Mouse (Mus musculus) left cerebral cortex, adult 18-20 months (tissue): ENCODE data around the gene Dhx58. TPM values are rescaled to one million over a fixed set of nuclear protein-coding genes. Genes with fewer than 3 reads are reported as not detected.

Source experiments
- DNase-seq, 2 experiments: peaks; one replicate each; pipeline ENCODE4 v3.0.0; 2021 to 2022; ENCODE audit warnings: low spot score in 2 of 2, mixed read lengths in 1 of 2
- long read RNA-seq, 2 experiments: library from polyadenylated mRNA; stranded (forward); transcript quantifications; one replicate each; pipeline ENCODE4 v2.0.0; 2021
- total RNA-seq, 2 experiments: library from RNA; stranded (reverse); gene quantifications; 2 replicates each; pipeline ENCODE4 v1.2.3; 2021

Gene Dhx58
- total RNA-seq: 1 to 10 TPM; 1.8 to 2.4 TPM
- long read RNA-seq, experiment 1: 0 reads
- long read RNA-seq, experiment 2, partial matches to known transcripts: 1 of 1 reads
- long read RNA-seq, experiment 2, other reads (novel, unspliced or antisense): 0 of 1 reads

DNA sequence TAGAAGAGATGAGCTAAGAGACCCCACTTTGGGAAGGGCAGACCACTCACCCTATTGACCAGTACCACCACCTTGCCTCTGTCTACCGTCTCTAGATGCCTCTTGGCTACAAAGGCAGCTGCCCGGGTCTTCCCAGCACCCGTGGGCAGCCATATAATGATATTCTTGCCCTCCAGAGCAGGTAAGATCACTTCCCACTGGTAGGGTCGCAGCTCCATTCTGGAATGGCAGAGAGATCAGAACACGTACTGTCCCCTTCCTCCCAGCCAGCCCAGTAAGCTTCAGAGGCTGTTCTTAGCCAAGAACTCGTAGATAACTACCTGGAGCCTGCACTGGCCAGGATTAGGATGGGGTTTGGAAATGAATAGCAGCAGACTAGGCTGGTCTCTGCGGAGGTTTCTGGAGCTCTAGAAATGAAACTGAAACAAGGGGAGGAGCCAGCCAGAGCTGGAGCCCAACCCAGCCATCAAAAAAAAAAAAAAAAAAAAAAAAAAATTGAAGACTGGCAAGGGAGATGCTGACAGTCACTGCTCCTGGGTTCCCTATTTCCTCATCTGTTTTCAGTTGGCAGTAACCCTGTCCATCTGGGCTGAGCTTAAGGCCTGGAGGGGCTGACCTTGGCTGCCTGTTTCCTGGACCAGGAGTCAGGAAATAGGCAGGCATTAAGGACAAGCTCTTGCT, at the start of gene Dhx58:
Gene Dhx58 (minus strand): TSS at position 421 of the 681 bp plus-strand sequence.
- no peak for DNase-seq

DNA sequence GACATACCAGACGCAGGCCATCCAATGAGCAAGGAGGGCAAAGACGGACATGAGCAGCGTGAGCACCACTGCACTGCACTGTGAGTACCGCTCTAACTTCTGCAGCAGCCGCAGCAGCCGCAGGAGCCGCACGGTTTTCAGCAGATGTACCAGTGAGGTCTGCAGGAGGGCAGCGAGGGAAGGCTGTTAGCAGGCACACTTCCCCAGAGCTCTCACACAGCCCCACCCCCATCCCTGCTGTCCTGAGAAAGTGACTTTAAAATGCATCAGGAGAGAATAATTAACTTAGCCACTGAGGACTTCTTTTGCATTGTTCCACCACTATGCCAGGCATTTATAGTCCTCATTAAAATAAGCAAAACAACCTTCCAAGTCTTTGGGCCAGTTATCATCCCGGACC, 48.2 kb upstream of the Dhx58 start:
- DNase-seq: peak in 1 of 2 experiments; percentile 37

GRCm38 (mm10) chr11:100750127-100750526, 46.1 kb upstream of the Dhx58 start:
- DNase-seq: no peak

GRCm38 (mm10) chr11:100749469-100749868, 45.4 kb upstream of the Dhx58 start:
- DNase-seq: peak; percentile 71 to 80

GRCm38 (mm10) chr11:100748620-100749019, 44.5 kb upstream of the Dhx58 start:
- peak in 1 of 2 experiments; percentile 45 for DNase-seq

DNA sequence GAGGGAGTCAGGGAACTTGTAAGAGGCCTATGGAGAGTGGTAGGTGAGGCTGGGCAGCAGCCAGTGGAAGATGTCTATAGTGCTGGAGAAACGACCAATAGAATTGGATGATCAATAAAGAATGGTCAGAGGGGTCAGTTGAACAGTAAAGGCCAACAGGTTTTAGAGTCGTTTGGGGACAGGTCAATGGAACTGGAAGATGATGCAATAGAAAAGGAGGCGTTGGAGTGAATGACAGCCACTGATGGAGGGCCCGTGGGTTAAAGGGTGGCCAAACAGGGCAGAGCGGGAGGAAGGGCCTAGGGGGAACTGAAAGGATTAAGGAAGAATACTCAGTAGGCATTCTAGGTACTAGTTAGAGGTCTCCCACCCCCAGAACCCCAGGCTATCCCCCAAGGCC, 43.0 kb upstream of the Dhx58 start:
- no peak for DNase-seq

GRCm38 (mm10) chr11:100746546-100746945, 42.5 kb upstream of the Dhx58 start:
- DNase-seq: no peak

GRCm38 (mm10) chr11:100745085-100745484, 41.0 kb upstream of the Dhx58 start:
- DNase-seq: peak; percentile 61 to 64

- DNase-seq: no peak
Measured at GRCm38 (mm10) chr11:100741348-100741747, 37.3 kb upstream of the Dhx58 start.

DNA sequence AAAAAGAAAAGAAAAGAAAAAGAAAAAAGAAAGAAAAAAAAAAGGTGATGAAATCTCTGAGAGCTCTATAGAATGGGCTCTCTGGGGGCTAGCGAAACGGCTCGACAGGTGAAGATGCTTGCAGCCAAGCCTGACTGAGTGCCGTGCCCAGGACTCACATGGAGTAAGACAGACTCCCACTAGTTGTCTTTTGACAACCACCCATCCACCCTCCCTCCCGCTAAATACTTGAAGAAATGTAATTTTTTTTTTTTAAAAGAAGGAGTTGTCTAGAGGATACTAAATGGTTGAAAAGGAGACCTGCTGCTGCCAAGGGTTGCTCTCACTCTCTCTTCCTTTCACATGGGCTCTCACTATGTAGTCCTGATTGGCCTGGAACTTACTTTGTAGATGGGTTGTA, 34.7 kb upstream of the Dhx58 start:
- no peak for DNase-seq

DNA sequence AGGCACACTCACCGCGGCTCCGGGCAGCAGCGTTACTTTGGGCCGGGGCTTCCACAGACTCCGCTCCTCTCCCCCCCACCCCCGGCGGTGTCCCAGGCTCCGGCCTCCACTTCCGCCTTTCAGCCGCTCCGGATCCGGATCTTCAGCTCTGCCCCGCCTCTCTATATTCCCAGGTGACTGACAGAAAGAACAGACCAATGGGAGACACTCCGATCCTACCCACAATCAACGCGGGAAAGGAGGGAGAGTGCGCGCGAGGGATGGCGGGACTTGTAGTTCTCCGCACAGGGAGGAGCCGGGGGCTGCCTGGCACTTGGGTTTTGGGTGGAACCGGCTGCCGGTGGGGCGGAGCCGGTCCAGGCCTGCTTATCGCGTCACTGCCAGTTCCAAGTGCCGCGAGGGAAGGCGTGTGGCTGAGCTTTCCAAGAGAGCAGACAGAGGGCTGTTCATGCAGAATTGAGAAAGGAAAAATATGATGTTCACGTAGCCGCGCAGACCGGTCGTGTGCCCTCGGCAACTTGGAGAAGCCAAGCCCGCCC, 34.1 kb upstream of the Dhx58 start, which contains the start of gene Rab5c:
Gene Rab5c (minus strand): TSS at position 150 of the 539 bp plus-strand sequence.
- peak; percentile 99 for DNase-seq

GRCm38 (mm10) chr11:100737105-100737733, 33.1 kb upstream of the Dhx58 start:
- DNase-seq: no peak

DNA sequence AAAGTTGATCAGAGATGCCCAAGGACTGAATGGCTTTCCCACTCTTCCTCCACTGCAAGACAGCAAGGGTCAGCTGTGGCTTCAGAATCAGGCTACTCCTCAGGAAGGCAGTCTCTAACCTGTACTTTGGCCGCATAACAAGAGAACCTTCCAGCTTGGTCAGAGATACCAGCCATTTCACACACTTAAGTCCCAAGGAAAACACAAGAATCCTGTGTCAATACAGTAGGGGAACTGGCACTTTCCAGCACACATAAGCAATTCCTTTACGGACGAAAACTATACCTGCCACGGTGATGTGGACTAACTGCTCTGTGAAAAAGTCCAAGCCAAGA, 32.6 kb upstream of the Dhx58 start:
- no peak for DNase-seq

GRCm38 (mm10) chr11:100735954-100736745, 32.1 kb upstream of the Dhx58 start:
- no peak for DNase-seq

GRCm38 (mm10) chr11:100735134-100735865, 31.2 kb upstream of the Dhx58 start:
- no peak for DNase-seq

DNA sequence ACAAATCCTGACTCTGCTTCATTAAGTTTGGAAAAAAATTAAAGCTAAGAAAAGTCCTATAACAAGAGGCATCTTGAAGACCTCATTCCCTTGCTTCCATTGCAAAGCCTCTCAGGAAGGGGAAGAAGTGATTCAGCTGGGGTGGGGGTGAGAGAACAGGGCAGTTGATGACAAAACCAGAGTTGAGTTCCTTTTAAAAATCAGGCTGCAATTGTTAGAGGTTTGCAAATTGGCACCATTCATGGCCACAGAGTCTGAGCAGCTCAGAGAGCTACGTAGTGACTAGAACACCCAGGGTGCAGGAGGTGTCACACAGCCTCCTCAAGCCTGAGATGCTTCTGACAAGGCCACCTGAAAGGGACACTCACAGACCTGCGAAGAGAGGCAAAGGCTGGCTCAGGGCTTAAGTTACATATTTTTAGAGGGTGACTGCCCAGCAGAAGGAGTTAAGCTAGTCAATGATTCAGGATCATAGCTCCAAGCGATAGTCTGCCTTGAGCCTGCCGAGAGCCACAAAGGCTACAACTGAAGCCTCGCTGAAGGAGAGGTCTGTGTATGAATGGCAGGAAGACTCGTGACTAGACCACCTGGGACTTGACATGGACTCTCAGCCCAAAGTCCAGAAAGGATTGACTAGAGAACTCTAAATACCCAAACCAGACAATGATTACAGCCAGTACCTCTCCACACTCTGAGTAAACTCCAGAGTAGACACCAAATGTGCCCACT, 26.6 kb upstream of the Dhx58 start:
- DNase-seq: no peak

DNA sequence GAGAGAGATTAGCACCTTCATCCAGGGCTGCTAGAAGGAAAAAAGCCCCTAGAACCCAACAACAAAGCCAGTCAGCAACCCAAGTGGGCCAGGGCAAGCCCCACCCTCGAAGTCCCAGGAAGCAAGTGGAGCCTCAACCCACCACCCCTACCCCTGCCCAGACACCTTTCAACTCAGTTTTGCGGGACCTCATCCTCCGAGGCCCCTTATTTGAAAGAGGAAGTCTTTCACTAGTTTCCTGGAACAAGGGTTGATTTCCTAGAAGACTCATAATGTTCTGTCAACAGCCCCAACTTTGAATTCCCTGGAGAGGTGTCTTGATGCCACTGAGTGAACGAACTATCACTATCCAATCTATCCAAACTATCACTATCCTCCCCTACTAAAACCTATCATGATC, 25.9 kb upstream of the Dhx58 start:
- no peak for DNase-seq

DNA sequence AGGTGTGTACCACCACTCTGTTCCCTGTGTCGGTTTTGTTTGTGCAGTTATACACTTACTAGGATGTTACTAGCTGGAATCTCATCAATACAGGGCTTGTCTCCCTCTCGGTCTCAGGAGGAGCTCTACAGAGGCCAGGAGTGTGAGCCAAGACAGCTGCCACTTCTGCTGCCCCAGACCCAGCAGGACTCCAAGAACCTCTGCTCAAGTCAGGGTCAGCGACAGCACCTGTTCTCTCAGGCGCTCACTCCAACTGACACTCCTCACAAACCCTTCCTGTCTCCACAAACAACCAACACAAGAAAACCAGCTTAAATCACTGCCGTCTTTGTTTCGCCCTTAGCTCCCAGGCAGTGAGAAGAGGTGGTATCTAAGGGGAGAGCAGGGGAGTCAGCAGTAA, 24.5 kb upstream of the Dhx58 start:
- no peak for DNase-seq

GRCm38 (mm10) chr11:100727201-100727600, 23.1 kb upstream of the Dhx58 start:
- DNase-seq: no peak

GRCm38 (mm10) chr11:100724919-100725512, 20.9 kb upstream of the Dhx58 start:
- DNase-seq: no peak
